Comparison of ENCODE assay signal across 21 mouse cellular contexts in the genomic region with DNA sequence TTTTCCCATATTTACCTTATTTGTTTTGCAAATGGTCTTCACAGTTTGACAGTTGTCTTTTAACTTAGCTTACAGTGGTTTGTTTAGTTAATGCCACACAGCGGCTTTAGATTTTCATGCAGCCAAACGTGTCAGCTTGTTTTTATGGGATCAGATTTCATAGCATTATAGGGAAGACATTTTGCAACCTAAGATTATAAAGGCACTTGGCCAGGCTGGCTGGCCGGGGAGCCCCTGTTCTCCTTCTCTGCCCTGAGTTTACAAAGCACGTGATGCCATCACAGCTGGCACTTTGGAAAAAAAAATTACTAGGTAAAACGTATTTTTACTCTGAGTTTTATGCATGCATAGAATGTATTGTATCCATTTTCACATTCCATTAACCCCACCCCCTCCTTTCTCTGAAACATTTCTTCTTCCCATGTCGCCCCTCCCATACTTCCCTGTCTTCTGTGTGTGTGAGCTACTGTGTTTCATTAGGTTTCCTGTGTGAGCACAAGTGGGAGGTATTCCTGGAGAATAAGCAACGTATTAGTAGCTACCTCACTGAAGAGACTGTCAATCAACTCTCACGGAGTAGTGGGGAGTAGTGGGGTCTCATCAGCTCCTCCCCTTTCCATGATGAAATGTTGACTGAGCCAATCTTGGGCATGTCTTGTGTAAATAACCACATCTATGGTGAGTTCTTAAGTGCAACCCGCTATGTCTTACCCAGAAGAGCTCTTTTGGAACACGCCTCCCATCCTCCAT.
A peak's percentile ranks its signal among the peaks of the same experiment; 100 is the strongest.
DNase-seq lines count a peak whose midpoint lies in the region; ATAC-seq and TF ChIP-seq lines count a peak whose summit lies in the region.
"Had no signal": no experiment of that assay in that cellular context is flagged by ENCODE, and none has a peak within 500 bp of the region (broad histone marks: within the 10 kb centered on the region; RNA-seq: fewer than 3 reads in every experiment).

No protein-coding gene starts in this region.

- no peak overlapping the region for H3K4me2 ChIP-seq in lung, embryonic 16.5 days (ENCODE audit: low read depth, low read length)
- peak overlapping the region; percentile 5 for H3K4me2 ChIP-seq in myocyte (ENCODE audit: low read depth)
- H3K4me2 ChIP-seq: heart, embryonic 15.5 days had no signal

- no peaks in the 10 kb centered on the region for H3K36me3 ChIP-seq in lung, embryonic 16.5 days (ENCODE audit: control insufficient read depth, insufficient read depth, low read length)
- no peaks in the 10 kb centered on the region for H3K36me3 ChIP-seq in myocyte (ENCODE audit: control insufficient read depth, insufficient read depth)
- H3K36me3 ChIP-seq: heart, embryonic 15.5 days had no signal

- no peaks in the 10 kb centered on the region; the same call in 1 of the 2 replicates for H3K9me3 ChIP-seq in lung, embryonic 16.5 days (ENCODE audit: control insufficient read depth, low read length)
- H3K9me3 ChIP-seq: heart, embryonic 15.5 days had no signal

- H3K27ac ChIP-seq in lung, embryonic 16.5 days (ENCODE audit: low read length): peak overlapping the region; percentile 24; the same call in 1 of the 2 replicates
- H3K27ac ChIP-seq: heart, embryonic 15.5 days; left cerebral cortex, adult 2 months had no signal

- no peak overlapping the region for H3K4me3 ChIP-seq in lung, embryonic 16.5 days (ENCODE audit: low read length)
- H3K4me3 ChIP-seq in myocyte: no peak overlapping the region
- H3K4me3 ChIP-seq: erythroblast, embryonic 14.5 days; heart, embryonic 15.5 days; left cerebral cortex, adult 2 months; megakaryocyte, embryonic 14.5 days had no signal

- H3K27me3 ChIP-seq in lung, embryonic 16.5 days (ENCODE audit: control insufficient read depth, insufficient read depth, low read depth, low read length): no peaks in the 10 kb centered on the region
- H3K27me3 ChIP-seq in myocyte (ENCODE audit: control insufficient read depth, insufficient read depth, insufficient read length): no peaks in the 10 kb centered on the region
- H3K27me3 ChIP-seq: heart, embryonic 15.5 days; megakaryocyte, embryonic 14.5 days had no signal

- peak; percentile 67 for ATAC-seq in lung, embryonic 16.5 days (ENCODE audit: low read depth)

- H3K79me2 ChIP-seq in myocyte (ENCODE audit: control insufficient read depth, insufficient read depth): no peaks in the 10 kb centered on the region

- WGBS in lung, embryonic 16.5 days: 44% methylated on average over 10 of the region's 10 CpGs

- H3K9ac ChIP-seq in lung, embryonic 16.5 days (ENCODE audit: low read length): no peak overlapping the region
- H3K9ac ChIP-seq: heart, embryonic 15.5 days had no signal

- peak; percentile 62 for DNase-seq in heart, adult 11 months
- no peak for DNase-seq in heart, postnatal 4 days
- no peak for DNase-seq in lung, postnatal 10 days
- DNase-seq in fat pad, adult 2 months (ENCODE audit: extremely low read depth, low read depth, low spot score): peak; percentile 16
- no peak for DNase-seq in MN1 (ENCODE audit: low spot score)
- DNase-seq: adrenal gland, postnatal 25 days; cerebellum, adult 11-12 months; embryo, embryonic 11 days; gastrocnemius, postnatal 10 days; kidney, adult 2 months; kidney, postnatal 4 days; layer of hippocampus, adult 9-11 months; liver; midbrain, embryonic 14.5 days; thymus, postnatal 14 days had no signal

- TF ChIP-seq POLR2A in myocyte (IDR thresholded peaks at IDR 0.05; ENCODE audit: insufficient read length, low read depth): no peak

- peaks cover 5% of the 10 kb centered on the region for H3K4me1 ChIP-seq in lung, embryonic 16.5 days (replicated peaks; ENCODE audit: control insufficient read depth, insufficient read depth, low read length)

- H3ac ChIP-seq in myocyte (ENCODE audit: control insufficient read depth, insufficient read length): no peak overlapping the region

TF ChIP-seq in myocyte, 11 proteins besides CTCF, POLR2A, EP300 and RAD21:
- TF ChIP-seq CEBPB (IDR thresholded peaks at IDR 0.05; ENCODE audit: insufficient read depth, poor library complexity, severe bottlenecking): no peak
- no peak for TF ChIP-seq SRF (IDR thresholded peaks at IDR 0.05; ENCODE audit: control insufficient read depth, insufficient read length, low read depth)
- no peak for TF ChIP-seq MYOG (IDR thresholded peaks at IDR 0.05; ENCODE audit: control insufficient read depth in 1 of 3, insufficient read depth in 1 of 3, insufficient read length in 2 of 3, low read depth in 2 of 3)
- no peak for TF ChIP-seq POLR2AphosphoS2 (IDR thresholded peaks at IDR 0.05; ENCODE audit: insufficient read length, low read depth)
- TF ChIP-seq TCF12 (IDR thresholded peaks at IDR 0.05; ENCODE audit: insufficient read depth, poor library complexity, severe bottlenecking): no peak
- no peak for TF ChIP-seq REST (IDR thresholded peaks at IDR 0.05; ENCODE audit: insufficient read depth, insufficient read length)
- no peak for TF ChIP-seq TCF3 (IDR thresholded peaks at IDR 0.05; ENCODE audit: insufficient read length, low read depth)
- no peak for TF ChIP-seq MAX (IDR thresholded peaks at IDR 0.05; ENCODE audit: low read depth)
- no peak for TF ChIP-seq USF1 (IDR thresholded peaks at IDR 0.05; ENCODE audit: low read depth)
- TF ChIP-seq E2F4 (IDR thresholded peaks at IDR 0.05; ENCODE audit: insufficient read depth): no peak

Comparison
In these comparisons a context has a peak if more than half of its experiments do, and no peak if none do; other contexts are left out.
1. DNase-seq: peak in heart, adult 11 months (single experiment) and fat pad, adult 2 months (single experiment); none in heart, postnatal 4 days (single experiment), lung, postnatal 10 days (single experiment) and MN1 (single experiment).